Mouse (Mus musculus) embryonic facial prominence, embryonic 10.5 days (tissue): Measurements from ENCODE around the gene Tbp. TPM values are rescaled to one million over a fixed set of nuclear protein-coding genes. Genes with fewer than 3 reads are reported as not detected.
"Not testable (repeated sequence)": the region's sequence is repeated elsewhere in the genome, so short reads cannot be mapped to it uniquely, and the experiment has no call there.

Experiments
- DNase-seq: peaks from one replicate; pipeline ENCODE4 v3.0.0-alpha.2; 2017; ENCODE audit warnings: low spot score
- H3K27ac ChIP-seq: fragments of 300-500 bp; sonication (generic); replicated peaks from 2 replicates; pipeline ENCODE4 v1.5.1; 2016; ENCODE audit warnings: mild to moderate bottlenecking
- H3K27me3 ChIP-seq: fragments of 300-500 bp; sonication (generic); replicated peaks from 2 replicates; pipeline ENCODE4 v1.6.1; 2016; ENCODE audit warnings: low read depth, mild to moderate bottlenecking; ENCODE audit not compliant: poor library complexity, severe bottlenecking
- H3K36me3 ChIP-seq: fragments of 300-500 bp; sonication (generic); replicated peaks from 2 replicates; pipeline ENCODE4 v1.6.1; 2016; ENCODE audit warnings: mild to moderate bottlenecking, moderate library complexity
- H3K4me1 ChIP-seq: fragments of 300-500 bp; sonication (generic); 2 replicates; pipeline ENCODE4 v1.6.1; 2016
- H3K4me3 ChIP-seq: fragments of 300-500 bp; sonication (generic); 2 replicates; pipeline ENCODE4 v1.5.1; 2016; ENCODE audit warnings: mild to moderate bottlenecking, moderate library complexity
- H3K9me3 ChIP-seq: fragments of 300-500 bp; sonication (generic); 2 replicates; pipeline ENCODE4 v1.6.1; 2016; ENCODE audit warnings: mild to moderate bottlenecking
- WGBS: fragments of 180-500 bp; shearing (Covaris S2); methylation state at CpG from one replicate; pipeline ENCODE4 v1.1.7; 2016; 5-methylcytosine and 5-hydroxymethylcytosine counted together
- polyA plus RNA-seq: library from polyadenylated mRNA; unstranded; fragments of >200 nt; fragmentation: Nextera tagmentation; extraction: Ambion mirVana; gene quantifications from 2 replicates; pipeline ENCODE4 v1.2.1, GENCODE M21; 2016

Gene Tbp
- polyA plus RNA-seq, 1 experiment from 2014 or later = 62.8 TPM

- Histone ChIP-seq H3K27ac (no peak overlapping the region), H3K4me1 (no peaks in the 10 kb centered on the region), H3K36me3 (peaks cover 100% of the 10 kb centered on the region), H3K4me3 (no peak overlapping the region), H3K27me3 (no peaks in the 10 kb centered on the region), H3K9me3 (no peaks in the 10 kb centered on the region)
- 93% methylated on average over 5 of the region's 5 CpGs for WGBS
- DNase-seq = no peak
Measured at GRCm38 (mm10) chr17:15518186-15518585, 18.5 kb downstream of the Tbp start.

- H3K4me3 ChIP-seq = no peak overlapping the region
- no peaks in the 10 kb centered on the region for H3K9me3 ChIP-seq
- no peak for DNase-seq
- H3K36me3 ChIP-seq = peaks cover 100% of the 10 kb centered on the region
- WGBS = 95% methylated on average over 1 of the region's 1 CpGs
- no peak overlapping the region for H3K27ac ChIP-seq
- no peaks in the 10 kb centered on the region for H3K27me3 ChIP-seq
- no peaks in the 10 kb centered on the region for H3K4me1 ChIP-seq
Measured at GRCm38 (mm10) chr17:15518766-15519165, 19.1 kb downstream of the Tbp start.

GRCm38 (mm10) chr17:15526304-15526703 is 26.6 kb downstream of the Tbp start:
- Histone ChIP-seq H3K4me3 (peak overlapping the region; percentile 93), H3K4me1 (peaks cover 14% of the 10 kb centered on the region), H3K9me3 (no peaks in the 10 kb centered on the region), H3K27me3 (no peaks in the 10 kb centered on the region), H3K27ac (peak overlapping the region; percentile 89), H3K36me3 (peaks cover 45% of the 10 kb centered on the region)
- WGBS = 16% methylated on average over 10 of the region's 10 CpGs
- DNase-seq = peak; percentile 10

GRCm38 (mm10) chr17:15526986-15527810 is 27.5 kb downstream of the Tbp start, which contains the start of gene Pdcd2:
Pdcd2 (minus strand) TSS chr17:15527301.
- 2% methylated on average over 55 of the region's 55 CpGs for WGBS
- peak; percentile 97 for DNase-seq

GRCm38 (mm10) chr17:15527811-15528136 is 28.1 kb downstream of the Tbp start:
- H3K4me1 ChIP-seq = peaks cover 14% of the 10 kb centered on the region
- H3K27me3 ChIP-seq = no peaks in the 10 kb centered on the region
- no peaks in the 10 kb centered on the region for H3K9me3 ChIP-seq
- peaks cover 30% of the 10 kb centered on the region for H3K36me3 ChIP-seq
- no peak overlapping the region; the same call in 1 of the 2 replicates for H3K27ac ChIP-seq
- WGBS = 64% methylated on average over 3 of the region's 3 CpGs
- DNase-seq = no peak
- H3K4me3 ChIP-seq = peak overlapping the region; percentile 93

More at GRCm38 (mm10) chr17:15526986-15527810, 27.5 kb downstream of the Tbp start, which contains the start of gene Pdcd2:
- Histone ChIP-seq H3K9me3 (no peaks in the 10 kb centered on the region), H3K27ac (peak within 1 kb of the TSS; percentile 89), H3K4me3 (peak within 1 kb of the TSS; percentile 93), H3K4me1 (peaks cover 14% of the 10 kb centered on the region), H3K27me3 (no peaks in the 10 kb centered on the region), H3K36me3 (peaks cover 36% of the 10 kb centered on the region)

GRCm38 (mm10) chr17:15528887-15529286 is 29.2 kb downstream of the Tbp start:
- H3K27me3 ChIP-seq = no peaks in the 10 kb centered on the region
- no peak overlapping the region for H3K27ac ChIP-seq
- peaks cover 14% of the 10 kb centered on the region for H3K4me1 ChIP-seq
- DNase-seq = no peak
- 0 out of 2 replicates have a peak, but pooled peaks cover 2% of the 10 kb centered on the region for H3K9me3 ChIP-seq
- 87% methylated on average over 2 of the region's 2 CpGs for WGBS
- peaks cover 19% of the 10 kb centered on the region for H3K36me3 ChIP-seq
- no peak overlapping the region for H3K4me3 ChIP-seq

GRCm38 (mm10) chr17:15530141-15530540 is 30.5 kb downstream of the Tbp start:
- WGBS = 11% methylated on average over 5 of the region's 5 CpGs

GRCm38 (mm10) chr17:15535162-15535800 is 35.6 kb downstream of the Tbp start:
- 66% methylated on average over 11 of the region's 11 CpGs for WGBS
- no peak for DNase-seq
- peaks cover 38% of the 10 kb centered on the region for H3K27me3 ChIP-seq

More at GRCm38 (mm10) chr17:15530141-15530540, 30.5 kb downstream of the Tbp start:
- 0 out of 2 replicates have a peak, but pooled peaks cover 2% of the 10 kb centered on the region for H3K9me3 ChIP-seq
- H3K27me3 ChIP-seq = peaks cover 7% of the 10 kb centered on the region
- DNase-seq = peak; percentile 32
- no peak overlapping the region for H3K27ac ChIP-seq
- no peak overlapping the region for H3K4me3 ChIP-seq
- H3K36me3 ChIP-seq = peaks cover 7% of the 10 kb centered on the region
- H3K4me1 ChIP-seq = peaks cover 14% of the 10 kb centered on the region

GRCm38 (mm10) chr17:15535943-15536342 is 36.3 kb downstream of the Tbp start:
- Histone ChIP-seq H3K36me3 (no peaks in the 10 kb centered on the region), H3K27me3 (peaks cover 38% of the 10 kb centered on the region), H3K9me3 (0 out of 2 replicates have a peak, but pooled peaks cover 2% of the 10 kb centered on the region), H3K4me1 (peaks cover 11% of the 10 kb centered on the region), H3K27ac (no peak overlapping the region), H3K4me3 (peak overlapping the region; percentile 63)
- no peak for DNase-seq
- 17% methylated on average over 8 of the region's 8 CpGs for WGBS

More at GRCm38 (mm10) chr17:15535162-15535800, 35.6 kb downstream of the Tbp start:
- H3K9me3 ChIP-seq = 0 out of 2 replicates have a peak, but pooled peaks cover 2% of the 10 kb centered on the region
- H3K27ac ChIP-seq = no peak overlapping the region
- H3K36me3 ChIP-seq = no peaks in the 10 kb centered on the region
- peaks cover 11% of the 10 kb centered on the region for H3K4me1 ChIP-seq
- no peak overlapping the region for H3K4me3 ChIP-seq

- H3K36me3 ChIP-seq = no peaks in the 10 kb centered on the region
- peaks cover 38% of the 10 kb centered on the region for H3K27me3 ChIP-seq
- WGBS = under 1% methylated on average over 33 of the region's 33 CpGs
- peak; percentile 65 for DNase-seq
- H3K4me3 ChIP-seq = peak overlapping the region; percentile 63
- H3K27ac ChIP-seq = no peak overlapping the region; the same call in 1 of the 2 replicates
- H3K9me3 ChIP-seq = 0 out of 2 replicates have a peak, but pooled peaks cover 2% of the 10 kb centered on the region
- peaks cover 11% of the 10 kb centered on the region for H3K4me1 ChIP-seq
Measured at GRCm38 (mm10) chr17:15536457-15536904, 36.8 kb downstream of the Tbp start.

GRCm38 (mm10) chr17:15540309-15540708 is 40.6 kb downstream of the Tbp start:
- peaks cover 29% of the 10 kb centered on the region for H3K27me3 ChIP-seq
- no peak overlapping the region for H3K4me3 ChIP-seq
- no peak for DNase-seq
- H3K9me3 ChIP-seq = peaks cover 9% of the 10 kb centered on the region
- H3K36me3 ChIP-seq = no peaks in the 10 kb centered on the region; the same call in 1 of the 2 replicates
- peaks cover 11% of the 10 kb centered on the region for H3K4me1 ChIP-seq
- no peak overlapping the region for H3K27ac ChIP-seq
- WGBS = 68% methylated on average over 4 of the region's 4 CpGs

GRCm38 (mm10) chr17:15543868-15544267 is 44.2 kb downstream of the Tbp start:
- not testable (repeated sequence) for H3K4me1 ChIP-seq, H3K36me3 ChIP-seq, H3K27me3 ChIP-seq, H3K4me3 ChIP-seq, DNase-seq, H3K27ac ChIP-seq
- 59% methylated on average over 4 of the region's 4 CpGs for WGBS
- peaks cover 11% of the 10 kb centered on the region for H3K9me3 ChIP-seq
